Mouse (Mus musculus) CH12.LX (cell line): Measurements from ENCODE around the gene Uvrag. TPM values are rescaled to one million over a fixed set of nuclear protein-coding genes. Genes with fewer than 3 reads are reported as not detected.

Experiments
- DNase-seq: peaks from one replicate; pipeline ENCODE4 v3.0.0-alpha.2; 2013; ENCODE audit errors: extremely low read depth
- H3K27ac ChIP-seq: 2 replicates; pipeline ENCODE4 v1.5.1; 2012; ENCODE audit warnings: low read depth, mild to moderate bottlenecking, control low read depth, moderate library complexity; ENCODE audit not compliant: insufficient read depth
- H3K27me3 ChIP-seq: replicated peaks from 2 replicates; pipeline ENCODE3; 2012; ENCODE audit warnings: inconsistent platforms
- H3K36me3 ChIP-seq, 2 experiments: replicated peaks in 1 of 2; 2 replicates each; pipeline versions ENCODE3 to v1.6.1; 2012; ENCODE audit warnings: inconsistent platforms in 1 of 2, low read length in 1 of 2, mild to moderate bottlenecking in 1 of 2, mixed read lengths in 1 of 2, moderate library complexity in 1 of 2; ENCODE audit not compliant: control insufficient read depth in 1 of 2, insufficient read depth in 1 of 2
- H3K4me1 ChIP-seq, 2 experiments: 2 replicates each; pipeline ENCODE4 v1.6.1; 2012; ENCODE audit warnings: inconsistent platforms in 1 of 2, moderate library complexity in 1 of 2; ENCODE audit not compliant: insufficient read depth in 2 of 2, control insufficient read depth in 1 of 2
- H3K4me2 ChIP-seq: 2 replicates; pipeline ENCODE4 v1.6.1; 2012; ENCODE audit warnings: low read depth, mild to moderate bottlenecking, control low read depth; ENCODE audit not compliant: poor library complexity, insufficient read depth, severe bottlenecking
- H3K4me3 ChIP-seq, 3 experiments: fragments of 150-350 bp in 1 of 3; sonication (generic) in 1 of 3; replicated peaks in 1 of 3; 2 replicates each; pipeline versions ENCODE3 to v1.5.1; 2011 to 2012; ENCODE audit warnings: low read depth in 2 of 3, low read length in 2 of 3, mild to moderate bottlenecking in 2 of 3, moderate library complexity in 2 of 3, control low read depth in 1 of 3, improper control_type of control experiment in 1 of 3, inconsistent platforms in 1 of 3, mixed read lengths in 1 of 3; ENCODE audit not compliant: poor library complexity in 1 of 3
- H3K79me2 ChIP-seq: replicated peaks from 2 replicates; pipeline ENCODE4 v1.6.1; 2012; ENCODE audit warnings: mild to moderate bottlenecking, moderate library complexity; ENCODE audit not compliant: control insufficient read depth, poor library complexity, insufficient read depth, severe bottlenecking; ENCODE audit errors: extremely low read depth
- H3K9ac ChIP-seq: 2 replicates; pipeline ENCODE4 v1.6.1; 2012; ENCODE audit warnings: low read depth, mild to moderate bottlenecking, control low read depth, moderate library complexity; ENCODE audit not compliant: insufficient read depth
- H3K9me3 ChIP-seq: replicated peaks from 2 replicates; pipeline ENCODE3; 2012; ENCODE audit warnings: low read length, inconsistent platforms, mixed read lengths
- EP300 ChIP-seq: IDR thresholded peaks from 2 replicates; pipeline ENCODE4 v1.6.1; 2011; ENCODE audit warnings: low read length, improper control_type of control experiment
- ETS1 ChIP-seq: conservative IDR thresholded peaks from 2 replicates; pipeline ENCODE4 v1.6.1; 2012; ENCODE audit warnings: low read depth, mild to moderate bottlenecking, inconsistent platforms, low read length, improper control_type of control experiment, moderate library complexity
- IRF4 ChIP-seq: IDR thresholded peaks from 2 replicates; pipeline ENCODE4 v1.6.1; 2014; ENCODE audit warnings: low read depth, mild to moderate bottlenecking, inconsistent platforms, low read length, improper control_type of control experiment
- JUN ChIP-seq: IDR thresholded peaks from 2 replicates; pipeline ENCODE4 v1.6.1; 2011; ENCODE audit warnings: low read depth, mild to moderate bottlenecking, low read length, improper control_type of control experiment, moderate library complexity; ENCODE audit not compliant: insufficient read depth
- MEF2A ChIP-seq: IDR thresholded peaks from 2 replicates; pipeline ENCODE4 v1.6.1; 2014; ENCODE audit warnings: low read depth, mild to moderate bottlenecking, inconsistent platforms, low read length, improper control_type of control experiment, borderline replicate concordance
- MXI1 ChIP-seq: IDR thresholded peaks from 2 replicates; pipeline ENCODE4 v1.6.1; 2011; ENCODE audit warnings: mild to moderate bottlenecking, low read depth, low read length, improper control_type of control experiment
- MYC ChIP-seq: IDR thresholded peaks from 2 replicates; pipeline ENCODE4 v1.6.1; 2011; ENCODE audit warnings: low read depth, mild to moderate bottlenecking, improper control_type of control experiment, low read length
- NRF1 ChIP-seq: IDR thresholded peaks from 2 replicates; pipeline ENCODE4 v1.6.1; 2014; ENCODE audit warnings: low read depth, mild to moderate bottlenecking, inconsistent platforms, low read length, improper control_type of control experiment, moderate library complexity
- RCOR1 ChIP-seq: conservative IDR thresholded peaks from 2 replicates; pipeline ENCODE4 v1.6.1; 2012; ENCODE audit warnings: low read depth, mild to moderate bottlenecking, inconsistent platforms, low read length, improper control_type of control experiment
- SIN3A ChIP-seq: IDR thresholded peaks from 2 replicates; pipeline ENCODE4 v1.6.1; 2012; ENCODE audit warnings: low read length, improper control_type of control experiment, inconsistent platforms
- TBP ChIP-seq: conservative IDR thresholded peaks from 2 replicates; pipeline ENCODE4 v1.6.1; 2011; ENCODE audit warnings: low read depth, low read length, improper control_type of control experiment
- USF2 ChIP-seq: conservative IDR thresholded peaks from 2 replicates; pipeline ENCODE4 v1.6.1; 2011; ENCODE audit warnings: low read depth, low read length, improper control_type of control experiment
- ZNF384 ChIP-seq: IDR thresholded peaks from 2 replicates; pipeline ENCODE4 v1.6.1; 2012; ENCODE audit warnings: low read depth, low read length, improper control_type of control experiment, inconsistent platforms
- dilution Hi-C: fragments of 300-500 bp; cut with MboI; formaldehyde crosslinking; loops from 2 replicates; pipeline ENCODE4 v1.14.3; 2020; ENCODE audit warnings: low sequenced_read_pairs; ENCODE audit not compliant: extremely low pct_unique_long_range_greater_than_20kb, extremely low pct_ligation_motif_present
- in situ Hi-C: fragments of 300-500 bp; cut with MboI; formaldehyde crosslinking; loops from 3 replicates; pipeline ENCODE4 v1.14.3; 2019; ENCODE audit warnings: low sequenced_read_pairs, low pct_ligation_motif_present, low pct_unique_long_range_greater_than_20kb, mixed read lengths
- polyA plus RNA-seq: library from polyadenylated mRNA; unstranded; fragments of >175 nt; gene quantifications from 2 replicates; pipeline ENCODE4 v1.2.1, GENCODE M21; 2012; ENCODE audit warnings: low read depth; ENCODE audit not compliant: insufficient read length
- total RNA-seq, 2 experiments: library from RNA; depleted of rRNA; stranded (reverse); fragments of 300-350 nt in 1 of 2; fragments of >200 nt in 1 of 2; gene quantifications; 2 replicates each; pipeline ENCODE4 v1.2.3; 2012 to 2014

The Uvrag gene
- total and polyA plus RNA-seq, 3 experiments = 20.6 to 47.4 (median 37.5) TPM

DNA sequence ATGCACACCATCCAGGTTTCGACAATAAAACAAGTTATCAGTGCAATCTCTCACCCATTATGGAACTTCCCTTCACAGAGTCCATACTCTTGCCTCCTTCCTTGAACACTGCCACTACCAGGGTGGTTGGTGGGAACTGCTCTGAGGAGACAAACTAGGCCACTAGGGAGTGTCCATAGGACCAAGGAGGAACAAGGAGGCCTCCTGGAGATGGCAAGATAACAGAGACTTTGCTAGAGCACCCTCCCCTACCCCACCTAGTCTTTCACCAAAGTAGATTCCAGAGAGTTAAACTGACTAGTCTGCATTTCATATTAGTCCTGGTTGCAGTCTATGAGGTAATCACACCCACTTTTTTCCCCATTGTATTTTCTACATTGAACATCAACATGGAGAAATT, 39.2 kb upstream of the Uvrag start:
- in situ Hi-C loops = no loop called here
- Histone ChIP-seq H3K36me3 (no peaks in the 10 kb centered on the region), H3K9ac (no peak overlapping the region)
- no peak for TF ChIP-seq TBP
- no peak for TF ChIP-seq MXI1
- no peak for TF ChIP-seq NRF1
- TF ChIP-seq RCOR1 = no peak
- TF ChIP-seq USF2 = no peak
- TF ChIP-seq MEF2A = no peak
- TF ChIP-seq SIN3A = no peak
- TF ChIP-seq, all 38 proteins: peak for 0
- no peak overlapping the region for H3K4me2 ChIP-seq
- H3K4me3 ChIP-seq = no peak overlapping the region
- no peaks in the 10 kb centered on the region for H3K9me3 ChIP-seq
- H3K4me1 ChIP-seq = peaks cover 5 to 26% of the 10 kb centered on the region in 2 experiments
- no peak for DNase-seq
- dilution Hi-C loops = no loop called here
- H3K27me3 ChIP-seq = peaks cover 51% of the 10 kb centered on the region
- no peak overlapping the region for H3K27ac ChIP-seq
- no peaks in the 10 kb centered on the region for H3K79me2 ChIP-seq

DNA sequence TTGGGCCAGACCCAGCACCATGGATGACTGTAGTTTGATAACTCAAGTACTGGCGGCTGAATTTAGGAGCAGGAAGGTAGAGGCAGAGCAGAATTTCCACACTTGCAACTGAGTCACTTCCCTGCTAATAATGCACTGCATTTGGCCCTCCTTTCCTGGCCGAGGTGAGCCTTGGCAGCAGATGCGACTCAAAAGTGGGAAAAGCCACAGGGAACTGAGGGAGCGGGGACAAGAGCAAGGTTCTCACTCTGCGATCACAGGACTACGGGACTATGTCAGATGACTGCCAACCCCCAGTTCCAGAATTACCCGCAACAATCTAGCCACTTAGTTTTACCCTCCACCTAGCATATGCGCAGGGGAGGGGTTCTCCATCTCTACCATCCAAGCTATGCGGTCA, 38.3 kb upstream of the Uvrag start:
- in situ Hi-C loops (no loop called here), dilution Hi-C loops (no loop called here)
- H3K9ac ChIP-seq = no peak overlapping the region
- H3K4me3 ChIP-seq = no peak overlapping the region
- H3K27ac ChIP-seq = no peak overlapping the region
- H3K79me2 ChIP-seq = no peaks in the 10 kb centered on the region
- H3K27me3 ChIP-seq = peaks cover 46% of the 10 kb centered on the region
- TF ChIP-seq MEF2A = no peak
- no peak for TF ChIP-seq SIN3A
- TF ChIP-seq ZNF384 = no peak
- no peak for DNase-seq
- H3K36me3 ChIP-seq = no peaks in the 10 kb centered on the region
- H3K4me2 ChIP-seq = no peak overlapping the region
- no peaks in the 10 kb centered on the region for H3K9me3 ChIP-seq
- H3K4me1 ChIP-seq = peaks cover 5 to 26% of the 10 kb centered on the region in 2 experiments

DNA sequence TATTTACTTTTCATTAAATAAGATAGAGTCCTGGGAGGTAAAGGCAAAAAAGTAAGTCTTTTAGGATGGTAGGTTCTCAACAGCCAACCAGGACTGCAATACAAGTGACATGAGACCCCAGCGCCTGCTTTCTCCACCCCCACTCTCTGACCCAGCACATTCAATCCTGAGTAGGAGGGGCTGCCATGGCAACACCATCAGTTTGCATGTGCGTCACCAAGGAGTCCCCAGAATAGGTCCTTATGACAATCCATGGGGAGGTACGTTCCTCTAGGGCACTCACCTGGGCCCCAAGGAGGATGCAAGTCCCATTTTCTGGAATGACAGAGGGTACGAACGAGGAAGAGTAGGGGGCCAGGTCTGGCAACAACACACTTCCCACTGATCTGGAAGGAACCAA, 36.4 kb upstream of the Uvrag start:
- in situ Hi-C loops (no loop called here), dilution Hi-C loops (no loop called here)
- Histone ChIP-seq H3K4me1 (peaks cover 3 to 15% of the 10 kb centered on the region in 2 experiments), H3K9me3 (no peaks in the 10 kb centered on the region), H3K4me3 (no peak overlapping the region), H3K36me3 (no peaks in the 10 kb centered on the region), H3K27ac (no peak overlapping the region), H3K4me2 (no peak overlapping the region), H3K27me3 (peaks cover 36% of the 10 kb centered on the region), H3K9ac (no peak overlapping the region), H3K79me2 (no peaks in the 10 kb centered on the region)
- no peak for DNase-seq
- no peak for TF ChIP-seq ETS1
- TF ChIP-seq USF2 = no peak
- TF ChIP-seq MXI1 = no peak
- TF ChIP-seq EP300 = no peak
- TF ChIP-seq JUN = no peak
- no peak for TF ChIP-seq MYC
- TF ChIP-seq IRF4 = no peak
- TF ChIP-seq, all 38 proteins: peak for 0
